Mouse (Mus musculus) embryonic fibroblast, embryonic 13.5 days (primary cell): ENCODE measurements around the gene Ralgps1.

Experiments used
- CTCF ChIP-seq: IDR thresholded peaks from 2 replicates; pipeline ENCODE4 v1.5.1; 2011; ENCODE audit warnings: mild to moderate bottlenecking, control low read depth, low read length, moderate library complexity, borderline replicate concordance; ENCODE audit not compliant: insufficient read depth
- POLR2A ChIP-seq: IDR thresholded peaks from 2 replicates; pipeline ENCODE4 v1.6.1; 2011; ENCODE audit warnings: low read depth, mild to moderate bottlenecking, control low read depth, low read length, moderate library complexity

DNA sequence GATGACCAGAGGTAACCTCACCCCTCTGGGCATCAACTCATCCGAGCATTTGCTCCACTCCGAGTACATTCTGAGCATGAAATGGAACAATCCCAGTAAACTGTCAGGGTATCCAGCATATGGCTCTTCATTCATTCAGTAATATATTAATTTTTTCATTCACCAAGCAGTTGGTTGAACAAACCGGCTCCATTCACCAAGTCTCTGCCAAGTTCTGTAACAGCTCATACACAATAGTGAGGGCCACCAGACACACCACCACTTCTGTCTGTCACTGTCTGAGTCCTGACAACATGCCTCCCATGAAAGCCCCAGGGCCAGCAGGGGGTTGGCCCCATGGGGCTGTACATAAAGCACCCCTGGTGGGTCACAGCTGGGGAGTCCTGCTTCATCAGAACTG, 181.3 kb downstream of the Ralgps1 start:
- TF ChIP-seq POLR2A, result no peak
- TF ChIP-seq CTCF, result no peak
